Mouse (Mus musculus) urinary bladder, adult 18-20 months (tissue): ENCODE results near the gene Tmem87b.

ENCODE experiments used
- DNase-seq, 2 experiments: peaks; one replicate each; pipeline ENCODE4 v3.0.0; 2022; ENCODE audit warnings: low spot score in 2 of 2, mixed read lengths in 2 of 2

Tmem87b gene

DNA sequence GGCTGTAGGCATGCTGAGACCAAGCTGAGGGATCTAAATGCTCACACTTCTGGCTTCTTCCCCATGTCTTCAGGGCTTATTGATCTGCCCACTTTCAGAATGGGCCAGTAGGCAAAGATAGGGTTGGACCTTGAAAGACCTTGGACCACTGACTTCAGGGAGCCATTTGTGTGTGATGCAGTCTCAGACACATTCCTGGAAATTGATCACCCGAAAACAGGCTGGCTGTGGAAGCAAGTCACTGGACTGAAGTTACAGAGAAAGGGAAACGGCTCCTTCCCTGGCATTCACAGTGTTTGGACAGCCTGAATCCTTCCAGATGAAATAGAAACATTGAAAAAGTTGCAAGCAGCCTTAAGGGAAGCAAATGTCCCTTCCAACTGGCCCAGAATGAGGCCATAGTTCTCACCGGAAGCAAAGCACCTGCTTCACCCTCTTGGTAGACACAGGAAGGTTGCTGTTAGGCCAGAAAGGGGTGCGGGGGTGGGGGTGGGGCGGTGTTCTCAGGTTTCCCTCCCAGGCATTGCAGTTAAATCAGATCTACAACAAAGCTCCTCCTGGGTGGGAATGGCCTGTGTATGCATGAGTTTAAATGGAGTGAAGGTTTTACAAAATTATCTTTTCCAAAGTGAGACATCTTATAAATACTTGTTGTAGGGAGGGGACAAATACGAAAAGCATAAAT is 70.1 kb downstream of the Tmem87b start:
- DNase-seq, result no peak

DNA sequence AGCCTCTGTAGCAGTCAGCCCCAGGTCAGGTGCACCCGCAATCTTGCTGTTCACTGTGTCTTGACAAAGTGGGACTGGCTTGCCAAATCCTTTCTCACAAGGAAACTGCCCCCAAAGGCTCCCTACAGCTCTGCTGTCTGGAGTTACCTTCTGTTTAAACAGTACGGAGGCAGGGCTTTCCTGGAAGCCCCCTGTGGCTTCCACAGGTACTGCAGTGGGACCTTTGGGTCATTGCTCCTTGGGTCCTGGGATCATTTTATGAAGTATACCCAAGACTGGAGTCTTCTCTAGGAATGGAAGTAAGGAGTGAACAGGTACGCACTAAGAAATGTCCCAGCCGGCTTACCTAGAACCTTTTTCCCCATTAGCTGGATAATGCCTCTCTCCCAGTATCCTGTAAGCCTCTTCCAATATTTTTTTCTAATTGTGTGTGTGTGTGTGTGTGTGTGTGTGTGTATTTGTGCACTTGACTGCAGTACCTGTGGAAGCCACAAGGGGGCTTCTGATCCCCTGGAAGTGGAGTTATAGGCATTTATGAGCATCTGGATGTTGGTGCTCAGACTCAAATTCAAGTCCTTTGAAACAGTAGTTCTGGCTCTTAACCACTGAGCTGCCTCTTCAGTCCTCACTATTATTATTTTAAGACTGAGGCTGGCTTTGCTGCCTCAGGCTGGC is 72.9 kb downstream of the Tmem87b start:
- no peak for DNase-seq

DNA sequence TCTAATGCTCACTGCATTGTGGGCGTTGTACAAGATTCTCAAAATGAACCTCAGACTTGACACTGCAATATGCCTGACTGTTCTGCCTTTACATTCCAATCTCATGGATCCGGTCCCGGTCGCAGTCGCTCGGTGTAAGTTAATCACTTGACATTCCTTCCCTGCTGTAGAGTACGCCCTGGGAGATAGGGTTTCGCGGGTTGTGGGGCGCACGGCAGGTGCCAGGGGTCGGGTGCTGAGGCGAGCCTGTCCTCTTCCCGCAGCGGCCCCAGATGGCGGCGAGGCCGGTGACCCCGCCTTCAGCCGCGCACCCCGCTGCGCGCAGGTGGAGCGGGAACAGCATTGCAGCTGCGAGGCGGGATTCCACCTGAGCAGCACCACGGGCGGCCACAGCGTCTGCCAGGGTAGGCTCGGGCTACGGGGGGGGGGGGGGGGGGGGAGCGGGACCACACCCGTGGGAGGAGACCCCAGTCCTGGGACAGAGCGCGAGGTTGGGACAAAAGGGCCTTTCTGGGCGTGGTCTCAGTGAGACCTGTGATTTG is 74.3 kb downstream of the Tmem87b start:
- DNase-seq, result peak in 1 of 2 experiments; percentile 6

DNA sequence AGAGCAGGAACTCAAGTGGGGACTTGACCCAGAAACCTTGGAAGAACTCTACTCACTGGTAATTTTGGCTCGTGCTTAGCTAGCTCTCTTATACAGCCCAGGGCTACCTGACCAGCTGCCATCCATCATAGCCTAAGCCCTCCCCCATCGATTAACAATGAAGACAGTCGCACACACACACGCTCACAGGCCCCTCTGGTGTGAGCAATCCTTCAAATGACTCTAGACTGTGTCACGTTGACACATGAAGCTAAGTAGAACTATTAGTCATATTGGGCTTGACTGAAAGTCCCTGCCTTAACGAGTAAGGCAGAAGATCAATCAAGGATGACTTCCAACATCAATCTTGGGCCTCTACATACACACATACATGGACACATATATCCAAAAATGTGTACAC is 84.9 kb downstream of the Tmem87b start:
- no peak for DNase-seq

DNA sequence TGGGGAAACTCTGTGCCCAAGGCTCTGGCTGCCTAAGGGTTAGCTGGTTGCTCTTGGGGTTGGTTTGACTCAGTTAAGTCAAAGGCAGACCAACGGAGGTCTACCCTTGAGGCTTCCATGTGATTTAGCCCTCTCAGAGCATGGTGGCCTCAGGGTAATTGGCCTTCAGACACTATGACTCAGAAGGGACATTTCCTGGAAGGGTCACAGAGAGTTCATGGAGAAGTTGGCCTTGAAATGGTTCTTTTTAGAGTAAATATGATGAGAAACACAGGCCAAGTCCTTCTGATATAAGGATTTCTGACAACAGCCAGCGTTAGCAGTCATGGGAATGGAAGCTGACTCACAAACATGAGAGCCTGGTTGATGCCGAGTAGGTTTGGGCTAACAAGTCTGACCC is 85.7 kb downstream of the Tmem87b start:
- DNase-seq, result no peak
